Mouse (Mus musculus): ENCODE results near the gene Emx2.

- no peak for TF ChIP-seq POLR2A (IDR thresholded peaks at IDR 0.05; ENCODE audit: insufficient read depth, low read depth, low read length)
- TF ChIP-seq CTCF (IDR thresholded peaks at IDR 0.05; ENCODE audit: insufficient read depth, low read depth, low read length): no peak
Measured at GRCm38 (mm10) chr19:59450561-59451135, 7.5 kb upstream of the Emx2 start.
